Mouse (Mus musculus): ENCODE measurements at regions not wholly inside any gene's neighbourhood (a gene's known extent, or its start where the extent isn't known, plus 50 kb on each side); places are given as distances from the start of the nearest gene placed in this dataset.
A peak's percentile ranks its signal among the peaks of the same experiment; 100 is the strongest.

- 39% methylated on average over 5 of the region's 5 CpGs for WGBS
- H3K27ac ChIP-seq (ENCODE audit: low read depth, low read length): peak overlapping the region; percentile 57; the same call in 1 of the 2 replicates
- H3K36me3 ChIP-seq (ENCODE audit: insufficient read depth): no peaks in the 10 kb centered on the region
- TF ChIP-seq CTCF (IDR thresholded peaks at IDR 0.05; ENCODE audit: low read depth): peak; percentile 42
- peak; percentile 93 for ATAC-seq
- H3K27me3 ChIP-seq (ENCODE audit: insufficient read depth, low read length): no peaks in the 10 kb centered on the region
- H3K9me3 ChIP-seq (ENCODE audit: low read length): no peaks in the 10 kb centered on the region
- H3K9ac ChIP-seq: no peak overlapping the region
- no peaks in the 10 kb centered on the region; the same call in 1 of the 2 replicates for H3K4me1 ChIP-seq (ENCODE audit: insufficient read depth)
- H3K4me2 ChIP-seq (ENCODE audit: low read depth): no peak overlapping the region
- peak; percentile 72 for DNase-seq
- no peak overlapping the region for H3K4me3 ChIP-seq (ENCODE audit: low read depth, low read length)
These were observed 188.9 kb upstream of the Npy start for GRCm38 (mm10) chr6:49633470-49634095.

- H3K9me3 ChIP-seq (ENCODE audit: low read length): no peaks in the 10 kb centered on the region
- no peak overlapping the region for H3K27ac ChIP-seq (ENCODE audit: low read depth, low read length)
- no peaks in the 10 kb centered on the region for H3K27me3 ChIP-seq (ENCODE audit: insufficient read depth, low read length)
- no peaks in the 10 kb centered on the region; the same call in 1 of the 2 replicates for H3K4me1 ChIP-seq (ENCODE audit: insufficient read depth)
- TF ChIP-seq CTCF (IDR thresholded peaks at IDR 0.05; ENCODE audit: low read depth): no peak
- WGBS: 81% methylated on average over 2 of the region's 2 CpGs
- no peaks in the 10 kb centered on the region for H3K36me3 ChIP-seq (ENCODE audit: insufficient read depth)
- no peak overlapping the region for H3K9ac ChIP-seq
- H3K4me2 ChIP-seq (ENCODE audit: low read depth): no peak overlapping the region
- DNase-seq (no peak), ATAC-seq (no peak)
- H3K4me3 ChIP-seq (ENCODE audit: low read depth, low read length): no peak overlapping the region
These were observed 184.9 kb upstream of the Npy start for GRCm38 (mm10) chr6:49637654-49638053.

GRCm38 (mm10) chr6:49641256-49641655 lies 181.3 kb upstream of the Npy start:
- no peaks in the 10 kb centered on the region for H3K36me3 ChIP-seq (ENCODE audit: insufficient read depth)
- ATAC-seq: no peak
- H3K27me3 ChIP-seq (ENCODE audit: insufficient read depth, low read length): no peaks in the 10 kb centered on the region
- no peak for TF ChIP-seq CTCF (IDR thresholded peaks at IDR 0.05; ENCODE audit: low read depth)
- no peak overlapping the region for H3K9ac ChIP-seq
- no peaks in the 10 kb centered on the region for H3K4me1 ChIP-seq (ENCODE audit: insufficient read depth)
- no peak overlapping the region for H3K27ac ChIP-seq (ENCODE audit: low read depth, low read length)
- no peaks in the 10 kb centered on the region for H3K9me3 ChIP-seq (ENCODE audit: low read length)
- DNase-seq: no peak
- no peak overlapping the region for H3K4me2 ChIP-seq (ENCODE audit: low read depth)
- H3K4me3 ChIP-seq (ENCODE audit: low read depth, low read length): no peak overlapping the region
- WGBS: 82% methylated on average over 5 of the region's 5 CpGs

- WGBS: 51% methylated on average over 10 of the region's 10 CpGs
- Histone ChIP-seq H3K36me3 (ENCODE audit: insufficient read depth) (no peaks in the 10 kb centered on the region), H3K27me3 (ENCODE audit: insufficient read depth, low read length) (no peaks in the 10 kb centered on the region), H3K27ac (ENCODE audit: low read depth, low read length) (no peak overlapping the region), H3K4me2 (ENCODE audit: low read depth) (no peak overlapping the region), H3K4me1 (ENCODE audit: insufficient read depth) (no peaks in the 10 kb centered on the region), H3K4me3 (ENCODE audit: low read depth, low read length) (no peak overlapping the region), H3K9me3 (ENCODE audit: low read length) (no peaks in the 10 kb centered on the region), H3K9ac (no peak overlapping the region)
- DNase-seq: no peak
- no peak for TF ChIP-seq CTCF (IDR thresholded peaks at IDR 0.05; ENCODE audit: low read depth)
- no peak for ATAC-seq
These were observed 167.9 kb upstream of the Npy start for GRCm38 (mm10) chr6:49654541-49655130.

GRCm38 (mm10) chr6:49655241-49655640 lies 167.3 kb upstream of the Npy start:
- WGBS: 30% methylated on average over 5 of the region's 5 CpGs
- Histone ChIP-seq H3K4me1 (ENCODE audit: insufficient read depth) (no peaks in the 10 kb centered on the region), H3K27ac (ENCODE audit: low read depth, low read length) (no peak overlapping the region), H3K36me3 (ENCODE audit: insufficient read depth) (no peaks in the 10 kb centered on the region), H3K4me3 (ENCODE audit: low read depth, low read length) (no peak overlapping the region), H3K9me3 (ENCODE audit: low read length) (no peaks in the 10 kb centered on the region), H3K9ac (no peak overlapping the region), H3K27me3 (ENCODE audit: insufficient read depth, low read length) (no peaks in the 10 kb centered on the region), H3K4me2 (ENCODE audit: low read depth) (no peak overlapping the region)
- ATAC-seq (no peak), DNase-seq (no peak)
- no peak for TF ChIP-seq CTCF (IDR thresholded peaks at IDR 0.05; ENCODE audit: low read depth)

GRCm38 (mm10) chr6:49656359-49657280 lies 165.9 kb upstream of the Npy start:
- ATAC-seq (peak; percentile 54; the same call in 1 of the 2 replicates), DNase-seq (no peak)
- Histone ChIP-seq H3K4me3 (ENCODE audit: low read depth, low read length) (no peak overlapping the region), H3K27ac (ENCODE audit: low read depth, low read length) (no peak overlapping the region), H3K36me3 (ENCODE audit: insufficient read depth) (no peaks in the 10 kb centered on the region), H3K9ac (no peak overlapping the region), H3K4me1 (ENCODE audit: insufficient read depth) (no peaks in the 10 kb centered on the region), H3K4me2 (ENCODE audit: low read depth) (no peak overlapping the region), H3K27me3 (ENCODE audit: insufficient read depth, low read length) (no peaks in the 10 kb centered on the region), H3K9me3 (ENCODE audit: low read length) (no peaks in the 10 kb centered on the region)
- no peak for TF ChIP-seq CTCF (IDR thresholded peaks at IDR 0.05; ENCODE audit: low read depth)
- WGBS: 73% methylated on average over 13 of the region's 13 CpGs

- TF ChIP-seq CTCF (IDR thresholded peaks at IDR 0.05; ENCODE audit: low read depth): no peak
- Histone ChIP-seq H3K4me3 (ENCODE audit: low read depth, low read length) (no peak overlapping the region), H3K4me1 (ENCODE audit: insufficient read depth) (no peaks in the 10 kb centered on the region), H3K36me3 (ENCODE audit: insufficient read depth) (no peaks in the 10 kb centered on the region), H3K9me3 (ENCODE audit: low read length) (no peaks in the 10 kb centered on the region), H3K4me2 (ENCODE audit: low read depth) (no peak overlapping the region), H3K9ac (no peak overlapping the region), H3K27ac (ENCODE audit: low read depth, low read length) (no peak overlapping the region), H3K27me3 (ENCODE audit: insufficient read depth, low read length) (no peaks in the 10 kb centered on the region)
- 72% methylated on average over 9 of the region's 9 CpGs for WGBS
- DNase-seq: no peak
- ATAC-seq: peak; percentile 23; the same call in 1 of the 2 replicates
These were observed 164.5 kb upstream of the Npy start for GRCm38 (mm10) chr6:49657988-49658387.
